Mouse (Mus musculus): ENCODE measurements at regions not wholly inside any gene's neighbourhood (a gene's known extent, or its start where the extent isn't known, plus 50 kb on each side); places are given as distances from the start of the nearest gene placed in this dataset.

- in situ Hi-C loops (cut with MboI, MseI) = no loop called here
Observed at GRCm38 (mm10) chr2:74354591-74354990, 224.6 kb downstream of the Lnpk start.

DNA sequence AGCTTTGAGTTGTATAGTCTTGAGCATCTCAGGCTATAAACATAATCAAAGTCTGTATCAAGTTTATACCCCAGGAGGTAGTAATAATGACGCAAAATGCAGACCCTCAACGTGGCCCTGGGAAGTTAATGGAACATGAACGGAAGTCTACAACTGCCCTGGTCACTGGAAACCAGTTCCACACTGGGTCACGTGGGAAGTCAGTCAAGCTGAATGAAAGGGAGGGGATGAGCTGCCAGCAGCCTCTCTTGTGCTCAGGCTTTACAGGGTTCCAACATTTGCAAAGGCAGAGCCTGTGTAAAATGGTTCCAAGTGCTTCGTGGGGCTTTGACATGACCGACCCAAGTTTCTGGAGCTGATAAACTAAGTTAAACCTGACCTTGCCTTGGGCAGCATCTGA lies 229.4 kb downstream of the Lnpk start:
- in situ Hi-C loops (cut with MboI, MseI) = no loop called here

DNA sequence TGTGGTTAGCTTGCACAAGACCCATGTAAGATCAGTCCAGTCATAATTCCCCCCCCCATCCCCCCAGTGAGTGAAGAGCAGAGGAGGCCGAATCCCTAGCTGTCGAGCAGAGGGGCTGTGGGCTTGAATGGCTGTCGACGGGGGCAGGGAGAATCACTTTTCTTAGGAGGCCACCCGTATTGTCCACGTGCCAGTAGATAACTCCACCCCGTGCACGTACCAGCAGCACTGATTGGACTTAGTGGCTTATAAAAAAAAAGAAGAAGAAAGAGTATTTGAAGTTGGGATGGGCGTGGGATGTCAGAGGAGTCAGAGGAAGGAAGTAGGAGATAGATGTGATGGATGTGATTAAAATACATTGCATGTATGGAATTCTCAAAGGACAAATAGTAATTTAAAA lies 272.9 kb downstream of the Lnpk start:
- in situ Hi-C loops (cut with MboI, MseI) = no loop called here

DNA sequence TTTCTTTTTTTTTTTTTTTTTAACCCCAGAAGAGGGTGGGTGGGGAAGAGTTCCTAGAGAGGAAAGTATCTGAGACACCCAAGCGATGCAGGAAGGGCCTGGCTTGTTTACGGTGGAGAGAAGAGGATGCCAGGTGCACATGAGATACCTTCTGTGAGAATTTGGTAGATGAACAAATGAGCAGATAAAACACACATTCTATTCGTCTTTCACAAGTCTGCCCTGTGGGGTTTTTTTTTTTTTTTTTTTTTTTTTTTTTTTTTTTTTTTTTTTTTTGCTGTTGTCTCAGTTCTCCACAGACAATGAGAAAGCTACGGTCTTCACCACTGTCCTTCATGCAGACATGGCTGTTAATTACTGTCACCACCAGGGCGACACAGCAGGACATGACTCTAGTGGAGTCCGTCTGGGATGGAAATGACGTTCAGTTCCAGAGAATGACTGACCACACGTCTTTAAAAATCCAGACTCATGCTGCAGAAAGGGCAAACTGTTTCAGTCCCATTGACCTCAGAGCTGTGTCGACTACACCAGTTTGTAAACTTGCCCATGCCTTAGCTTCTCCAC lies 278.3 kb downstream of the Lnpk start:
- in situ Hi-C loops (cut with MboI, MseI) = no loop called here

DNA sequence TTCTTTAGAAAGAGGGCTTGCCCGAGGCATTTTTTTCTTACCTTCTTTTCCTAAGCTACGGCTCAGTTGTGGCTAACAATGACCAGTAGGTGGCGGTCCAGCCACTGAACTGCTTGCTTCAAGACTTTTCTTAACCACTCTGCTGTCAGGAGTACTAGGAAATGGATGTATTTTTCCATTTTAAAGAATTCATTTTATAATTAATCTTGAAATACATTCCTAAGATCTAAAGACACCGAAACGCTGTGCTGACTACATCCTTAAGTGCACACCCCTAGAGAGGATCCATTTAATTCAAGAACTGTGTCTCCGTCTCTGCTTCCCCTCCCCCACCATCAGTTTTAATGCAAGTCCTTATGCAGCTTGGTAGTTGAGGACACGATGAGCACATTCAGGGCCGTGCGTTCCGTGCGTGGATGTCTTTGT lies 278.9 kb downstream of the Lnpk start:
- in situ Hi-C loops (cut with MboI, MseI) = no loop called here

DNA sequence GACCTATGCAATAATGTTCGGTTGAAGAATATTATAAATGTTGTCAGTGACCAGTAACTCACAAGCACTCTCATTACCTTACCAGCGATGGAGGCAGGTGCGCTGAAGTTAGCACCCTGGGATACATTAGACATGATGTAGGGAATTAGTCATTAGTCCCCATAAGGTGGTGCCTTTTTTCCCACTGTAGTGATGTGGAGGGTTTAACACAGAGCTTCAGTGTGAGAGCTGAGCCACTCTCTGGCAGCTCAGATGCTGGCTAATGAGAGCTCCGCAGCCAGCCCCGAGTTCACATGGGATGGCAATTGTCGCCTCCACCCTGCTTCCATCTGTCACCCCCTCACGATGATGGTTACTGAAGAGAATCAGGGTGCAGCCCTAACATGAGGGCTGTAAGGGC lies 286.6 kb downstream of the Lnpk start:
- in situ Hi-C loops (cut with MboI, MseI) = loop anchor here (10.0 kb wide), 1 partner anchor 372 kb away; the partner anchor contains the start of gene Hoxd13

DNA sequence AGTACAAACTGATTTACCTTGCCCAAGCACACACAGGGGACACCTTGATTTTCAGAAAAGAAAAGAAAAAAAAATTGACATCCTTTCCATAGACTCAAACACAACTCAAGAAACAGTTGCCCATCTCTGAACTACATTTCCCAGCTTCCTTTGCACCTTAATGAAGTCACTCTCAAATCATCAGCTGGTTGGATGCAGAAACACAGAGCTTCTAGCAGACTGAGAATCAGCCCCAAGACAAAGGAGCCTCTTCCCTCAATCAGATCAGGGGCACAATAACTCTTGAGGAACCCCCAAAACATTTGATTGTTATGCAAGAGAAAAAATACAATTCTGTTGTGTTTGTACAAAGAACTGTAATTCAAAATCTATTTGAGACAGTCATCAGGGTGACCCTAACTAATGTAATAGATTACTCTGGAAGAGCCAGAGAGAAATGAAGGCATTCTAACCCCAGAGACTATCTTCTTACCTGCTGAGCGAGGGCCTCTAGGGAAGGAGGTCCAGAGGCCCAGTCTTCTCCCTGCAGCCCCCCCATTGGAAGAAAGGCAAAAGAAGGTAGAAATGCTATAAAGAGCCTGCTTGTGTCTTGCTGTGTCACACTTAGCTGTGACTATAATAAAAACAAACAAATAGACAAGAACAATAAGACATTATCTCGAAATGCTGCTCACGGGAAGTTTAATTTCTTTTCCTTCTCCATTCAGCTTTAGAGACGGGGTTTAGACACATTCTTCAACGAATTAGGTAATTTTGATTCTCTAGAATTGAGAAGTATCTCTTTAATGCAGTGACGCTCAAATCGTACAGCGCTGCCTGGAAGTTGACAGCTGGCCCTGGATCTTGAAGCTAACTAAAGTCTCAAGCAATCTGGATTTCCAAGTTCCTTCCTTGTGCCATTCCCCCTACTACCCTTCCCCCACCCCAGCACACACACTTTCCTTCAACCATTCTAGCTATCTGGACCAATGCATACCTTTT lies 287.5 kb downstream of the Lnpk start:
- in situ Hi-C loops (cut with MboI, MseI) = loop anchor here (10.0 kb wide), 1 partner anchor 373 kb away; the partner anchor contains the start of gene Hoxd13

GRCm38 (mm10) chr2:74285624-74286023 lies 293.6 kb downstream of the Lnpk start:
- in situ Hi-C loops (cut with MboI, MseI) = no loop called here

DNA sequence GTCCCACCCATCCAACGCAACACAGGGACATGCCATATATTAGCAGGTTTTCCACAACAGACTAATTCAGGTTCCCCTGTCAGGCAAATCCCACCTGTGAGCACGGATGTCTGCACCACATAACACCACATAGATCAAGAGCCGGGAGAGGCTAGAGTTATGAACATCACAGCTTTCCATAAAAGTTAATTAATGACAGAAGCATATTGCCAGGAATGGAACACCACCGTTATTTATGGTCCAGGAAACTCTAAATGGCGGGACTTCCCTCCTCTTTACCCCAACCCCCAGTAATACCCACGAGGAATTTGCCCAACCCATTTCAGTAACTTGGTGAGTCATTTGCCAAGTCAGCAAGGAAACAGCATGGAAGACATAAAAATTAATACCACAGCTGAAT lies 314.3 kb downstream of the Lnpk start:
- in situ Hi-C loops (cut with MboI, MseI) = loop anchor here (5.0 kb wide), 1 partner anchor 43 kb away; no protein-coding TSS in a partner anchor

GRCm38 (mm10) chr2:74257034-74257781 lies 322.0 kb downstream of the Lnpk start:
- in situ Hi-C loops (cut with MboI, MseI) = no loop called here

GRCm38 (mm10) chr2:74247521-74247920 lies 331.7 kb downstream of the Lnpk start:
- in situ Hi-C loops (cut with MboI, MseI) = no loop called here

DNA sequence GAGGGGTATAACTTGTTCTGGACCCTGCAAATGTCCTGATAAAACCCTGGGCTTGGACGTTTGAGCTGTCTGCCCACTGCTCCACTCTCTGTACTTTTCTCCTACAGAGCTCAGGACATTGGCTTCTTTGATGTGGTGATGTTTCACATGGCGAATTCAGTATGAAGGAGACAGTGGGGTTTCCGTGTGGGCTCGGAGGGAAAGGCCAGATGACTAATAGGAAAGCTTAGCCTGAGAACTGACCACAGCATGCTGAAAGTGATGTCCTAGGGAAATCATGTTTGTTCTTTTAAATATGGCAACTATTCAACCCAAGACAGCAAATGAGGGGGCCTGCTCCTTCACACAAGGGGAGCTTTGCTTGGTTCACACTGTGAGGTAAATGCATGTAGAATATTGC lies 332.6 kb downstream of the Lnpk start:
- in situ Hi-C loops (cut with MboI, MseI) = no loop called here

DNA sequence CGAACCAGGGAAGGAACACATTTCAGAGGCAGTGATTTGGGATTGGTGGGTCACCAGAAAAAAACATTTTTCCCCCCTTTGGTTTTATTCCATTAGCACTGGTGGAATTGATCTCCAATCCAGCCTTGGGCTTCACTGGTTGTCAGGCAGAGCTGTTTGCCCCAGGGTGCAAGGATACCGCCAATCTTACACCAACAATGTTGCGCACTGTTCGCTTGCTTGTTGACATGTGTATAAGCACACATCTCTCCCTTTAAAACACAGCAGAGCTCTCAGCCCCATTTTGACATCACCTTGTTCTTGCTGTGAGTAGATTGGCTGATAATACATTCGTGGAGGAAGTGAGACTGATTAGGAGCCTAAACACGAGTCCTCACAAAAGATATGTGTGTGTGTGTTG lies 333.1 kb upstream of the Atp5g3 start:
- in situ Hi-C loops (cut with MboI, MseI) = no loop called here

- in situ Hi-C loops (cut with MboI, MseI) = no loop called here
Observed at GRCm38 (mm10) chr2:74243801-74244200, 332.7 kb upstream of the Atp5g3 start.

DNA sequence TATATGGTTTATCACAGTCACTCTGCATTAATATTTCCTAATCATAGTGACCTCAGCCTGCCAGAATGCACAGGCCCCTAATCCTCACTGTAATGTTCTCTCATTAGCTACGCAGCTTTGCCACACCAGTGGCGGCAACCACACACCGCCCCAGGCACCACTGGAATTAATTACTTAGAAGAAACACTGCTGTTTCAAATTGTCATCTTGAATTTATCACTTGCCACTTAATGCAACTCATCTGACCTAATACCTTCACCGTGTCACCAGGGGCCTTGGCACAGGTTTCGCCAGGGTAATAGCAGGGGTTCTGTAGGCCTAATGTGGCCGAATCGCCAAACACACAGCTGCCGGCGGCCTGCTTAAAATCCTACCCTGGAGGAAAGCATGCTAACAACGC lies 328.5 kb upstream of the Atp5g3 start:
- in situ Hi-C loops (cut with MboI, MseI) = no loop called here

- in situ Hi-C loops (cut with MboI, MseI) = no loop called here
Observed at GRCm38 (mm10) chr2:74217437-74217836, 306.3 kb upstream of the Atp5g3 start.

GRCm38 (mm10) chr2:74210210-74210609 lies 299.1 kb upstream of the Atp5g3 start:
- in situ Hi-C loops (cut with MboI, MseI) = no loop called here

- in situ Hi-C loops (cut with MboI, MseI) = no loop called here
Observed at GRCm38 (mm10) chr2:74209421-74209917, 298.3 kb upstream of the Atp5g3 start.

- in situ Hi-C loops (cut with MboI, MseI) = no loop called here
Observed at GRCm38 (mm10) chr2:74207440-74207839, 296.3 kb upstream of the Atp5g3 start.

- in situ Hi-C loops (cut with MboI, MseI) = no loop called here
Observed at GRCm38 (mm10) chr2:74202776-74203175, 291.6 kb upstream of the Atp5g3 start.

GRCm38 (mm10) chr2:74201608-74202323 lies 290.6 kb upstream of the Atp5g3 start:
- in situ Hi-C loops (cut with MboI, MseI) = no loop called here

All from regulatory T cell (primary cell).